Mouse (Mus musculus) forebrain, postnatal 0 days (tissue): ENCODE results near the gene Ldlrad3. TPM values are rescaled to one million over a fixed set of nuclear protein-coding genes. Genes with fewer than 3 reads are reported as not detected.

Experiments used
- ATAC-seq: fragments of 200-750 bp; cut with Nextera tagmentation; 2 replicates; pipeline ENCODE4 v1.8.0; 2017; ENCODE audit warnings: mild to moderate bottlenecking, moderate library complexity
- DNase-seq: peaks from one replicate; pipeline ENCODE4 v3.0.0-alpha.2; 2015
- H3K27ac ChIP-seq: fragments of 300-500 bp; sonication (generic); 2 replicates; pipeline ENCODE4 v1.5.1; 2014; ENCODE audit warnings: low read depth, mild to moderate bottlenecking, antibody characterized with exemption, low read length, moderate library complexity, mixed read lengths
- H3K27me3 ChIP-seq: fragments of 300-500 bp; sonication (generic); 2 replicates; pipeline ENCODE4 v1.6.1; 2014; ENCODE audit warnings: mild to moderate bottlenecking, low read length, mixed read lengths; ENCODE audit not compliant: insufficient read depth
- H3K36me3 ChIP-seq: fragments of 300-500 bp; sonication (generic); 2 replicates; pipeline ENCODE4 v1.6.1; 2014; ENCODE audit warnings: mild to moderate bottlenecking, moderate library complexity; ENCODE audit not compliant: insufficient read depth
- H3K4me1 ChIP-seq: fragments of 300-500 bp; sonication (generic); 2 replicates; pipeline ENCODE4 v1.6.1; 2014; ENCODE audit warnings: antibody characterized with exemption; ENCODE audit not compliant: insufficient read depth
- H3K4me2 ChIP-seq: fragments of 300-500 bp; sonication (generic); 2 replicates; pipeline ENCODE4 v1.6.1; 2014; ENCODE audit warnings: low read depth, mild to moderate bottlenecking, moderate library complexity
- H3K4me3 ChIP-seq: fragments of 300-500 bp; sonication (generic); 2 replicates; pipeline ENCODE4 v1.5.1; 2014; ENCODE audit warnings: low read depth, low read length, mixed read lengths
- H3K9ac ChIP-seq: fragments of 300-500 bp; sonication (generic); 2 replicates; pipeline ENCODE4 v1.6.1; 2014; ENCODE audit warnings: mild to moderate bottlenecking
- H3K9me3 ChIP-seq: fragments of 300-500 bp; sonication (generic); 2 replicates; pipeline ENCODE4 v1.6.1; 2016; ENCODE audit warnings: low read length
- CTCF ChIP-seq: sonication (generic); IDR thresholded peaks from 2 replicates; pipeline ENCODE4 v1.5.1; 2016; ENCODE audit warnings: antibody characterized with exemption, control low read depth, low read depth
- WGBS: fragments of 180-500 bp; shearing (Covaris S2); extraction: QIAGEN DNeasy Blood & Tissue Kit; methylation state at CpG from one replicate; pipeline ENCODE4 v1.1.7; 2014; 5-methylcytosine and 5-hydroxymethylcytosine counted together
- polyA plus RNA-seq: library from polyadenylated mRNA; unstranded; fragments of >200 nt; fragmentation: Nextera tagmentation; extraction: Ambion mirVana; gene quantifications from 2 replicates; pipeline ENCODE4 v1.2.1, GENCODE M21; 2015
- total RNA-seq: library from RNA; depleted of rRNA; stranded (reverse); fragments of >200 nt; gene quantifications from 2 replicates; pipeline ENCODE4 v1.2.3, GENCODE M21; 2014

Gene Ldlrad3
- total and polyA plus RNA-seq, 2 experiments from 2014 or later: 20.9 to 23.4 TPM

- no peaks in the 10 kb centered on the region for H3K36me3 ChIP-seq
- no peak for TF ChIP-seq CTCF
- no peak for DNase-seq
- no peak overlapping the region for H3K9ac ChIP-seq
- no peaks in the 10 kb centered on the region for H3K9me3 ChIP-seq
- H3K4me2 ChIP-seq: no peak overlapping the region
- peaks cover 20% of the 10 kb centered on the region for H3K4me1 ChIP-seq
- H3K4me3 ChIP-seq: no peak overlapping the region
- 77% methylated on average over 3 of the region's 3 CpGs for WGBS
- no peaks in the 10 kb centered on the region for H3K27me3 ChIP-seq
- no peak for ATAC-seq
- no peak overlapping the region for H3K27ac ChIP-seq
These were observed 50.0 kb downstream of the Ldlrad3 start for GRCm38 (mm10) chr2:102136184-102136583.

GRCm38 (mm10) chr2:102134510-102135262 is 51.5 kb downstream of the Ldlrad3 start:
- ATAC-seq: peak; percentile 87
- H3K4me1 ChIP-seq: peaks cover 21% of the 10 kb centered on the region
- peak; percentile 86 for DNase-seq
- H3K36me3 ChIP-seq: no peaks in the 10 kb centered on the region
- no peak overlapping the region for H3K4me2 ChIP-seq
- H3K4me3 ChIP-seq: no peak overlapping the region
- peak overlapping the region; percentile 68 for H3K27ac ChIP-seq
- no peaks in the 10 kb centered on the region for H3K9me3 ChIP-seq
- peak; percentile 12; the same call in 1 of the 2 replicates for TF ChIP-seq CTCF
- no peaks in the 10 kb centered on the region for H3K27me3 ChIP-seq
- WGBS: 28% methylated on average over 9 of the region's 9 CpGs
- no peak overlapping the region for H3K9ac ChIP-seq

- no peak overlapping the region for H3K4me3 ChIP-seq
- TF ChIP-seq CTCF: no peak
- no peaks in the 10 kb centered on the region for H3K27me3 ChIP-seq
- peaks cover 26% of the 10 kb centered on the region for H3K4me1 ChIP-seq
- no peak for DNase-seq
- no peaks in the 10 kb centered on the region for H3K9me3 ChIP-seq
- no peak overlapping the region for H3K4me2 ChIP-seq
- H3K36me3 ChIP-seq: no peaks in the 10 kb centered on the region
- no peak for ATAC-seq
- H3K27ac ChIP-seq: no peak overlapping the region
- H3K9ac ChIP-seq: no peak overlapping the region
- WGBS: 48% methylated on average over 10 of the region's 10 CpGs
These were observed 53.1 kb downstream of the Ldlrad3 start for GRCm38 (mm10) chr2:102132945-102133558.

- Histone ChIP-seq H3K9ac (no peak overlapping the region), H3K36me3 (no peaks in the 10 kb centered on the region), H3K27me3 (no peaks in the 10 kb centered on the region), H3K4me3 (no peak overlapping the region), H3K9me3 (no peaks in the 10 kb centered on the region), H3K4me1 (peaks cover 21% of the 10 kb centered on the region), H3K4me2 (no peak overlapping the region), H3K27ac (no peak overlapping the region)
- no peak for TF ChIP-seq CTCF
- ATAC-seq (peak; percentile 62; the same call in 1 of the 2 replicates), DNase-seq (no peak)
- WGBS: 63% methylated on average over 8 of the region's 8 CpGs
These were observed 55.9 kb downstream of the Ldlrad3 start for GRCm38 (mm10) chr2:102130198-102130845.

- H3K9ac ChIP-seq: no peak overlapping the region
- no peak overlapping the region for H3K4me2 ChIP-seq
- H3K4me1 ChIP-seq: peaks cover 10% of the 10 kb centered on the region
- H3K27me3 ChIP-seq: no peaks in the 10 kb centered on the region
- TF ChIP-seq CTCF: no peak
- ATAC-seq (no peak), DNase-seq (no peak)
- no peaks in the 10 kb centered on the region for H3K36me3 ChIP-seq
- WGBS: 80% methylated on average over 4 of the region's 4 CpGs
- no peak overlapping the region for H3K27ac ChIP-seq
- H3K9me3 ChIP-seq: no peaks in the 10 kb centered on the region
- H3K4me3 ChIP-seq: no peak overlapping the region
These were observed 57.0 kb downstream of the Ldlrad3 start for GRCm38 (mm10) chr2:102129235-102129634.

GRCm38 (mm10) chr2:102128500-102129030 is 57.6 kb downstream of the Ldlrad3 start:
- ATAC-seq: peak; percentile 42
- no peaks in the 10 kb centered on the region for H3K36me3 ChIP-seq
- no peak overlapping the region for H3K4me3 ChIP-seq
- H3K4me1 ChIP-seq: peaks cover 5% of the 10 kb centered on the region; the same call in 1 of the 2 replicates
- no peak overlapping the region for H3K27ac ChIP-seq
- H3K4me2 ChIP-seq: no peak overlapping the region
- DNase-seq: no peak
- no peaks in the 10 kb centered on the region for H3K9me3 ChIP-seq
- no peaks in the 10 kb centered on the region for H3K27me3 ChIP-seq
- 24% methylated on average over 14 of the region's 14 CpGs for WGBS
- no peak for TF ChIP-seq CTCF
- no peak overlapping the region for H3K9ac ChIP-seq
